Mouse (Mus musculus) layer of hippocampus, postnatal 36 days (tissue): Measurements from ENCODE around the gene Ergic3. TPM values are rescaled to one million over a fixed set of nuclear protein-coding genes. Genes with fewer than 3 reads are reported as not detected.

Experiments used
- DNase-seq, 2 experiments: peaks; one replicate each; pipeline ENCODE4 v3.0.0; 2022
- total RNA-seq, 2 experiments: library from RNA; stranded (reverse); gene quantifications; 2 replicates each; pipeline ENCODE4 v1.2.3; 2021

Gene Ergic3
- total RNA-seq, 2 experiments from 2014 or later = 181 to 202 TPM

DNA sequence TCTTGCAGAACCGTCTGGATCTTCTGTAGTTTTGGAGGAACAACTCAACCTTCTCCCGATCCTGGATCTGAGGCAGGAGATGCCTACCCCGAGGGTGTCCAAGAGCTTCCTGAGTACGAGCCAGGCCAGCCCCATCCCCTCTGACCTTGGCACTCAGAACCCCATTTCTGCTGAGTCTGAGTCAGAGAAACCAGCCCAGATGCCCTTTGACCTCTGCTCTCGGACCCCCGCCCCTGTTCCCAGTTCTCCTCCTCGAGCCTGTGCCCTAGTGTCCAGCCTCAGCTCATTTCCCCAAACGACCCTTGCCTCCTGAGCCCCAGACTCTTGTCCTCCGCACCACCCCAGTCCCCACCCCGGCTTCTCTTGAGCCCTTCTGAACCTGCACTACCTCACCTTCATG, 58.3 kb downstream of the Ergic3 start:
- no peak for DNase-seq

Other genes with a start within 250 kb of the Ergic3 start
- 10 to 100 TPM; 42.0 to 46.5 TPM for gene Mmp24, start 232.7 kb upstream of the Ergic3 start, total RNA-seq
- 10 to 100 TPM; 51.4 to 57.4 TPM for gene BC029722, start 188.6 kb upstream of the Ergic3 start, total RNA-seq
- 10 to 100 TPM; 65.8 to 74.3 TPM for gene Eif6, start 181.1 kb upstream of the Ergic3 start, total RNA-seq
- not detected for gene Fam83c, start 173.2 kb upstream of the Ergic3 start, total RNA-seq
- gene Uqcc1, start 77.7 kb upstream of the Ergic3 start, total RNA-seq = 10 to 100 TPM; 76.9 to 81.8 TPM
- gene Gm15557, start 67.3 kb upstream of the Ergic3 start, total RNA-seq = not detected
- gene Gdf5, start 62.7 kb upstream of the Ergic3 start, total RNA-seq = not detected
- gene Cep250, start 51.6 kb upstream of the Ergic3 start, total RNA-seq = 10 to 100 TPM; 20.1 to 21.5 TPM
- 1 to 10 TPM; 1.6 to 2.0 TPM for gene 6430550D23Rik, start 68 bp upstream of the Ergic3 start, total RNA-seq
- gene Fer1l4, start 44.9 kb downstream of the Ergic3 start, total RNA-seq = not detected
- 1 to 10 TPM; 3.0 to 3.4 TPM for gene Spag4, start 57.1 kb downstream of the Ergic3 start, total RNA-seq
- 10 to 100 TPM; 25.0 to 26.6 TPM for gene Cpne1, start 103.9 kb downstream of the Ergic3 start, total RNA-seq
- 10 to 100 TPM; 23.3 to 30.5 TPM for gene Rbm12, start 103.9 kb downstream of the Ergic3 start, total RNA-seq
- gene Gm28036, start 119.0 kb downstream of the Ergic3 start, total RNA-seq = 10 to 100 TPM; 23.6 to 23.8 TPM
- 100 to 1,000 TPM; 159 to 179 TPM for gene Romo1, start 136.0 kb downstream of the Ergic3 start, total RNA-seq
- gene Nfs1, start 136.1 kb downstream of the Ergic3 start, total RNA-seq = 10 to 100 TPM; 41.5 to 45.7 TPM
- 100 to 1,000 TPM; 318 to 371 TPM for gene Rbm39, start 172.2 kb downstream of the Ergic3 start, total RNA-seq
- 100 to 1,000 TPM in 1 of 2 experiments, 10 to 100 TPM in 1; 94.5 to 101 TPM for gene Phf20, start 188.4 kb downstream of the Ergic3 start, total RNA-seq